Mouse (Mus musculus): ENCODE measurements at regions not wholly inside any gene's neighbourhood (a gene's known extent, or its start where the extent isn't known, plus 50 kb on each side); places are given as distances from the start of the nearest gene placed in this dataset.

- no peak for DNase-seq
Measured at GRCm38 (mm10) chr17:45889051-45889450, 143.1 kb downstream of the Vegfa start.

- DNase-seq, result peak; percentile 46
Measured at GRCm38 (mm10) chr17:45886420-45887049, 145.6 kb downstream of the Vegfa start.

GRCm38 (mm10) chr17:45885461-45886336 lies 146.5 kb downstream of the Vegfa start:
- DNase-seq, result peak; percentile 48

- no peak for DNase-seq
Measured at GRCm38 (mm10) chr17:45884021-45884722, 148.0 kb downstream of the Vegfa start.

GRCm38 (mm10) chr17:45882682-45883081 lies 149.0 kb upstream of the 1600014C23Rik start:
- DNase-seq, result no peak

- no peak for DNase-seq
Measured at GRCm38 (mm10) chr17:45881284-45881683, 147.6 kb upstream of the 1600014C23Rik start.

- DNase-seq, result no peak
Measured at GRCm38 (mm10) chr17:45880761-45881160, 147.1 kb upstream of the 1600014C23Rik start.

GRCm38 (mm10) chr17:45879478-45880250 lies 146.0 kb upstream of the 1600014C23Rik start:
- DNase-seq, result no peak

- DNase-seq, result no peak
Measured at GRCm38 (mm10) chr17:45878394-45878793, 144.8 kb upstream of the 1600014C23Rik start.

- no peak for DNase-seq
Measured at GRCm38 (mm10) chr17:45875325-45875724, 141.7 kb upstream of the 1600014C23Rik start.

GRCm38 (mm10) chr17:45873996-45874395 lies 140.4 kb upstream of the 1600014C23Rik start:
- DNase-seq, result no peak

GRCm38 (mm10) chr17:45873200-45873955 lies 139.7 kb upstream of the 1600014C23Rik start:
- peak; percentile 37 for DNase-seq

GRCm38 (mm10) chr17:45871666-45872653 lies 138.3 kb upstream of the 1600014C23Rik start:
- no peak for DNase-seq

GRCm38 (mm10) chr17:45871067-45871466 lies 137.4 kb upstream of the 1600014C23Rik start:
- DNase-seq, result no peak

GRCm38 (mm10) chr17:45869014-45869968 lies 135.6 kb upstream of the 1600014C23Rik start:
- no peak for DNase-seq

GRCm38 (mm10) chr17:45868539-45868938 lies 134.9 kb upstream of the 1600014C23Rik start:
- DNase-seq, result no peak

- DNase-seq, result no peak
Measured at GRCm38 (mm10) chr17:45867727-45868126, 134.1 kb upstream of the 1600014C23Rik start.

- DNase-seq, result peak; percentile 37
Measured at GRCm38 (mm10) chr17:45866876-45867652, 133.4 kb upstream of the 1600014C23Rik start.

GRCm38 (mm10) chr17:45866346-45866745 lies 132.7 kb upstream of the 1600014C23Rik start:
- no peak for DNase-seq
